Comparison of ENCODE assay signal across 8 mouse cellular contexts in the genomic region with DNA sequence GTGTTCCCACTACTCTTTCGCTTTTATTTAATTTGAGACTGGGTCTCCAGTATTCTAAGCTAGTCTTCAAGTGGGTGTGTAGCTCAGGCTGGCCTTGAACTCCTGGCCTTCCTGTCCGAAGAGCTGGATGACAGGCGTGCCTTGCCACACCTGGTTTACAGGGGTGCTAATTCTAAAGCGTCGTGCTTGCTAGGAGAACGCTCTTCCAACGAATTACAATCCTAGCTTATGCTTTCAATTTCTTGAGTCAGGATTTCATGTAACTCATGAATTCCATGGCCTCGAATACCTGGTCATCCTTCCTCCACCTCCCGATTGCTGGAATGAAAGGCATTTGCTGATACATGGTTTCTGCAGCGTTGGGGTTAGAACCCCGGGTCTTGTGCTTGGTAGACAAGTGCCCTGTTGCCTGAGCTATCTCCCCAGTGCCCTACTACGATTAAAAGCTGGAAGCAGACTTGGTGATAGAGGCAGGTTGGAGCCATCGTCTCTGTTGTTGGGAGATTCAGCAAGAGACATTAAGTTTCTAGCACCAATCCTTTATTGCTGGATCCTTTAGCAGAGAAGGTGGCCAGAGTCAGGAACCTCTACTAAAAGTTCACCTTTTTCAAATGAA. TPM values are rescaled to one million over a fixed set of nuclear protein-coding genes. Genes with fewer than 3 reads are reported as not detected.
DNase-seq lines count a peak whose midpoint lies in the region; ATAC-seq and TF ChIP-seq lines count a peak whose summit lies in the region.

No protein-coding gene starts in this region.

- H3K36me3 ChIP-seq in forebrain, embryonic 13.5 days (ENCODE audit: poor library complexity, severe bottlenecking), result peaks cover 39% of the 10 kb centered on the region
- peaks cover 36% of the 10 kb centered on the region for H3K36me3 ChIP-seq in liver, embryonic 13.5 days

- H3K4me2 ChIP-seq in forebrain, embryonic 13.5 days, result peak overlapping the region; percentile 88
- H3K4me2 ChIP-seq in liver, embryonic 13.5 days, result peak overlapping the region; percentile 79

- no peaks in the 10 kb centered on the region for H3K9me3 ChIP-seq in forebrain, embryonic 13.5 days (replicated peaks)
- H3K9me3 ChIP-seq in liver, embryonic 13.5 days (replicated peaks), result no peaks in the 10 kb centered on the region

- WGBS in forebrain, embryonic 13.5 days, result 39% methylated on average over 13 of the region's 13 CpGs
- 10% methylated on average over 13 of the region's 13 CpGs for WGBS in liver, embryonic 13.5 days (ENCODE audit: insufficient replicate concordance)

- H3K4me1 ChIP-seq in forebrain, embryonic 13.5 days, result peaks cover 28% of the 10 kb centered on the region
- peaks cover 59% of the 10 kb centered on the region for H3K4me1 ChIP-seq in liver, embryonic 13.5 days (replicated peaks)

- H3K9ac ChIP-seq in forebrain, embryonic 13.5 days, result peak overlapping the region; percentile 92
- peak overlapping the region; percentile 96 for H3K9ac ChIP-seq in liver, embryonic 13.5 days

- peak overlapping the region; percentile 79 for H3K4me3 ChIP-seq in gastrocnemius, adult 2 months
- peak overlapping the region; percentile 77 for H3K4me3 ChIP-seq in forebrain, embryonic 13.5 days
- peak overlapping the region; percentile 89 for H3K4me3 ChIP-seq in liver, embryonic 13.5 days (replicated peaks)

- TF ChIP-seq CTCF in gastrocnemius, adult 2 months (IDR thresholded peaks at IDR 0.05), result no peak

- H3K27me3 ChIP-seq in forebrain, embryonic 13.5 days, result no peaks in the 10 kb centered on the region
- no peaks in the 10 kb centered on the region for H3K27me3 ChIP-seq in liver, embryonic 13.5 days

- no peak for DNase-seq in gastrocnemius, adult 2 months
- no peak for DNase-seq in gastrocnemius, postnatal 10 days
- DNase-seq in 3T3-L1 (ENCODE audit: low read depth, low spot score), result peak; percentile 41
- DNase-seq in liver, embryonic 13.5 days, result no peak
- DNase-seq in urinary bladder, postnatal 25 days (ENCODE audit: low spot score), result no peak
- DNase-seq in layer of hippocampus, postnatal 36 days, result no peak
- no peak for DNase-seq in right cerebral cortex, postnatal 36 days (ENCODE audit: low spot score in 2 of 2)

- intact Hi-C loops in gastrocnemius, adult 2 months (cut with DNase I), result no loop called here

- no peak for ATAC-seq in forebrain, embryonic 13.5 days
- ATAC-seq in liver, embryonic 13.5 days (ENCODE audit: low read depth), result no peak

- H3K27ac ChIP-seq in gastrocnemius, adult 2 months, result peak overlapping the region; percentile 98
- peak overlapping the region; percentile 79 for H3K27ac ChIP-seq in forebrain, embryonic 13.5 days
- H3K27ac ChIP-seq in liver, embryonic 13.5 days, result peak overlapping the region; percentile 92

RNA-seq across cellular contexts. Expression of a gene that starts 0.5 kb away (rescaled TPM):
- total RNA-seq in gastrocnemius, adult 2 months (2021), result 10 to 100 TPM; 70.4 to 83.9 TPM
- 10 to 100 TPM; 57.8 to 61.0 TPM for total RNA-seq in gastrocnemius, postnatal 10 days (2021)
- 52.5 and 53.6 TPM in 2 replicates for polyA plus RNA-seq in forebrain, embryonic 13.5 days (2015; fragmentation: Nextera tagmentation; extraction: Ambion mirVana)
- 36.2 TPM in 2 replicates for polyA plus RNA-seq in liver, embryonic 13.5 days (2015; fragmentation: Nextera tagmentation; extraction: Ambion mirVana)
- 10 to 100 TPM; 38.2 to 38.3 TPM for total RNA-seq in layer of hippocampus, postnatal 36 days (2021)

RNA-seq across cellular contexts. Expression of a gene that starts 0.8 kb away (rescaled TPM):
- total RNA-seq in gastrocnemius, adult 2 months (2021), result 100 to 1,000 TPM; 108 to 112 TPM
- 100 to 1,000 TPM; 135 to 145 TPM for total RNA-seq in gastrocnemius, postnatal 10 days (2021)
- 357 and 385 TPM in 2 replicates for polyA plus RNA-seq in forebrain, embryonic 13.5 days (2015; fragmentation: Nextera tagmentation; extraction: Ambion mirVana)
- 177 and 182 TPM in 2 replicates for polyA plus RNA-seq in liver, embryonic 13.5 days (2015; fragmentation: Nextera tagmentation; extraction: Ambion mirVana)
- total RNA-seq in layer of hippocampus, postnatal 36 days (2021), result 100 to 1,000 TPM; 436 to 447 TPM

RNA-seq across cellular contexts. Expression of a gene that starts 11.0 kb away (rescaled TPM):
- 10 to 100 TPM; 11.9 to 14.6 TPM for total RNA-seq in gastrocnemius, adult 2 months (2021)
- total RNA-seq in gastrocnemius, postnatal 10 days (2021), result 10 to 100 TPM; 12.7 to 19.8 TPM
- polyA plus RNA-seq in forebrain, embryonic 13.5 days (2015; fragmentation: Nextera tagmentation; extraction: Ambion mirVana), result 16.5 and 16.6 TPM in 2 replicates
- 9.7 and 10.5 TPM in 2 replicates for polyA plus RNA-seq in liver, embryonic 13.5 days (2015; fragmentation: Nextera tagmentation; extraction: Ambion mirVana)
- total RNA-seq in layer of hippocampus, postnatal 36 days (2021), result 10 to 100 TPM; 18.6 to 23.4 TPM

RNA-seq across cellular contexts. Expression of a gene that starts 17.7 kb away (rescaled TPM):
- total RNA-seq in gastrocnemius, adult 2 months (2021), result 100 to 1,000 TPM; 777 to 924 TPM
- total RNA-seq in gastrocnemius, postnatal 10 days (2021), result 1,000 to 10,000 TPM; 1,232 to 1,261 TPM
- polyA plus RNA-seq in forebrain, embryonic 13.5 days (2015; fragmentation: Nextera tagmentation; extraction: Ambion mirVana), result 812 and 920 TPM in 2 replicates
- 736 and 758 TPM in 2 replicates for polyA plus RNA-seq in liver, embryonic 13.5 days (2015; fragmentation: Nextera tagmentation; extraction: Ambion mirVana)
- total RNA-seq in layer of hippocampus, postnatal 36 days (2021), result 100 to 1,000 TPM; 947 to 957 TPM

RNA-seq across cellular contexts. Expression of a gene that starts 21.7 kb away (rescaled TPM):
- 100 to 1,000 TPM; 146 to 148 TPM for total RNA-seq in gastrocnemius, adult 2 months (2021)
- 100 to 1,000 TPM; 120 to 129 TPM for total RNA-seq in gastrocnemius, postnatal 10 days (2021)
- 150 and 154 TPM in 2 replicates for polyA plus RNA-seq in forebrain, embryonic 13.5 days (2015; fragmentation: Nextera tagmentation; extraction: Ambion mirVana)
- 81.2 and 82.3 TPM in 2 replicates for polyA plus RNA-seq in liver, embryonic 13.5 days (2015; fragmentation: Nextera tagmentation; extraction: Ambion mirVana)
- total RNA-seq in layer of hippocampus, postnatal 36 days (2021), result 100 to 1,000 TPM in 1 of 2 experiments, 10 to 100 TPM in 1; 97.5 to 102 TPM
